Mouse (Mus musculus): ENCODE results near the gene Mesp1.

Gene Mesp1

GRCm38 (mm10) chr7:79786295-79786694 lies 7.3 kb downstream of the Mesp1 start:
- DNase-seq: peak; percentile 84

GRCm38 (mm10) chr7:79782516-79782855 lies 11.1 kb downstream of the Mesp1 start:
- DNase-seq: peak; percentile 59

- peak; percentile 40 for DNase-seq
Measured at GRCm38 (mm10) chr7:79781826-79782515, 11.6 kb downstream of the Mesp1 start.

GRCm38 (mm10) chr7:79780647-79781626 lies 12.7 kb downstream of the Mesp1 start:
- DNase-seq: peak; percentile 87

- DNase-seq: no peak
Measured at GRCm38 (mm10) chr7:79771561-79772512, 21.8 kb downstream of the Mesp1 start.

GRCm38 (mm10) chr7:79769664-79770063 lies 23.9 kb downstream of the Mesp1 start:
- DNase-seq: no peak

- no peak for DNase-seq
Measured at GRCm38 (mm10) chr7:79765991-79766390, 27.6 kb downstream of the Mesp1 start.

- no peak for DNase-seq
Measured at GRCm38 (mm10) chr7:79762106-79762505, 31.5 kb downstream of the Mesp1 start.

GRCm38 (mm10) chr7:79761124-79761876 lies 32.3 kb downstream of the Mesp1 start:
- DNase-seq: no peak

- no peak for DNase-seq
Measured at GRCm38 (mm10) chr7:79759766-79760165, 33.8 kb downstream of the Mesp1 start.

GRCm38 (mm10) chr7:79758176-79758575 lies 35.4 kb downstream of the Mesp1 start:
- DNase-seq: no peak

- no peak for DNase-seq
Measured at GRCm38 (mm10) chr7:79756334-79756733, 37.3 kb downstream of the Mesp1 start.

GRCm38 (mm10) chr7:79749511-79749910 lies 44.1 kb downstream of the Mesp1 start:
- no peak for DNase-seq

GRCm38 (mm10) chr7:79747659-79748058 lies 45.9 kb downstream of the Mesp1 start:
- DNase-seq: no peak

GRCm38 (mm10) chr7:79744585-79744984 lies 49.0 kb downstream of the Mesp1 start:
- DNase-seq: no peak

- no peak for DNase-seq
Measured at GRCm38 (mm10) chr7:79744051-79744450, 49.5 kb downstream of the Mesp1 start.

- DNase-seq: peak; percentile 92
Measured at GRCm38 (mm10) chr7:79742659-79743536, 50.7 kb downstream of the Mesp1 start, which contains the start of the genes Pex11a and Wdr93. TSS of gene Pex11a (minus strand) at chr7:79743131. TSS of gene Wdr93 (plus strand) at chr7:79743163.

- no peak for DNase-seq
Measured at GRCm38 (mm10) chr7:79742277-79742658, 51.3 kb downstream of the Mesp1 start.

All from kidney, adult 9 months (tissue).